Mouse (Mus musculus) lung, postnatal 0 days (tissue): Measurements from ENCODE around the gene Thap3. TPM values are rescaled to one million over a fixed set of nuclear protein-coding genes. Genes with fewer than 3 reads are reported as not detected.

ENCODE experiments used
- ATAC-seq: fragments of 200-750 bp; cut with Nextera tagmentation; 2 replicates; pipeline ENCODE4 v1.8.0; 2017; ENCODE audit warnings: moderate library complexity
- DNase-seq: peaks from one replicate; pipeline ENCODE4 v3.0.0-alpha.2; 2016; ENCODE audit warnings: low spot score
- H3K27ac ChIP-seq: fragments of 300-500 bp; sonication (generic); 2 replicates; pipeline ENCODE4 v1.5.1; 2014; ENCODE audit warnings: antibody characterized with exemption, mild to moderate bottlenecking, low read length, mixed read lengths
- H3K27me3 ChIP-seq: fragments of 300-500 bp; sonication (generic); replicated peaks from 2 replicates; pipeline ENCODE4 v1.6.1; 2014; ENCODE audit warnings: low read length, mixed read lengths; ENCODE audit not compliant: insufficient read depth
- H3K36me3 ChIP-seq: fragments of 300-500 bp; sonication (generic); 2 replicates; pipeline ENCODE4 v1.6.1; 2014; ENCODE audit warnings: low read length, mixed read lengths; ENCODE audit not compliant: insufficient read depth
- H3K4me1 ChIP-seq: fragments of 300-500 bp; sonication (generic); 2 replicates; pipeline ENCODE4 v1.6.1; 2014; ENCODE audit warnings: antibody characterized with exemption, low read depth, low read length, mixed read lengths; ENCODE audit not compliant: insufficient read depth
- H3K4me2 ChIP-seq: fragments of 300-500 bp; sonication (generic); replicated peaks from 2 replicates; pipeline ENCODE4 v1.6.1; 2014; ENCODE audit warnings: low read depth, mild to moderate bottlenecking, low read length, moderate library complexity, mixed read lengths
- H3K4me3 ChIP-seq: fragments of 300-500 bp; sonication (generic); 2 replicates; pipeline ENCODE4 v1.5.1; 2014; ENCODE audit warnings: low read depth, low read length
- H3K9ac ChIP-seq: fragments of 300-500 bp; sonication (generic); replicated peaks from 2 replicates; pipeline ENCODE4 v1.6.1; 2014; ENCODE audit warnings: low read depth, mild to moderate bottlenecking
- H3K9me3 ChIP-seq: fragments of 300-500 bp; sonication (generic); 2 replicates; pipeline ENCODE4 v1.6.1; 2016; ENCODE audit warnings: low read length, mixed read lengths
- CTCF ChIP-seq: IDR thresholded peaks from 2 replicates; pipeline ENCODE4 v1.5.1; 2016; ENCODE audit warnings: antibody characterized with exemption, mild to moderate bottlenecking
- EP300 ChIP-seq: IDR thresholded peaks from 2 replicates; pipeline ENCODE4 v1.6.1; 2016; ENCODE audit warnings: antibody characterized with exemption, mild to moderate bottlenecking, control low read depth
- WGBS: fragments of 180-500 bp; shearing (Covaris S2); extraction: QIAGEN DNeasy Blood & Tissue Kit; methylation state at CpG from one replicate; pipeline ENCODE4 v1.1.7; 2014; 5-methylcytosine and 5-hydroxymethylcytosine counted together
- polyA plus RNA-seq: library from polyadenylated mRNA; unstranded; fragments of >200 nt; fragmentation: Nextera tagmentation; extraction: Ambion mirVana; gene quantifications from 2 replicates; pipeline ENCODE4 v1.2.1, GENCODE M21; 2015

Gene Thap3
- polyA plus RNA-seq, 1 experiment from 2014 or later, result 31.0 TPM

- H3K9me3 ChIP-seq, result no peaks in the 10 kb centered on the region
- WGBS, result 40% methylated on average over 6 of the region's 6 CpGs
- peaks cover 18% of the 10 kb centered on the region; the same call in 1 of the 2 replicates for H3K36me3 ChIP-seq
- no peak overlapping the region for H3K4me3 ChIP-seq
- H3K4me2 ChIP-seq, result no peak overlapping the region
- H3K9ac ChIP-seq, result no peak overlapping the region
- TF ChIP-seq EP300, result 0 out of 2 replicates have a peak, but pooled peaks have one; percentile 27
- TF ChIP-seq CTCF, result no peak
- peak; percentile 47 for DNase-seq
- no peak for ATAC-seq
- H3K27ac ChIP-seq, result no peak overlapping the region
- peaks cover 17% of the 10 kb centered on the region for H3K4me1 ChIP-seq
- no peaks in the 10 kb centered on the region for H3K27me3 ChIP-seq
Measured at GRCm38 (mm10) chr4:151993035-151993434, 4.2 kb upstream of the Thap3 start.

GRCm38 (mm10) chr4:151992091-151992490 lies 3.3 kb upstream of the Thap3 start:
- no peak overlapping the region for H3K27ac ChIP-seq
- H3K4me3 ChIP-seq, result no peak overlapping the region
- TF ChIP-seq EP300 (no peak), CTCF (no peak)
- peaks cover 18% of the 10 kb centered on the region; the same call in 1 of the 2 replicates for H3K36me3 ChIP-seq
- DNase-seq, result no peak
- no peak overlapping the region for H3K9ac ChIP-seq
- no peak overlapping the region for H3K4me2 ChIP-seq
- H3K4me1 ChIP-seq, result peaks cover 11% of the 10 kb centered on the region
- ATAC-seq, result no peak
- 80% methylated on average over 9 of the region's 9 CpGs for WGBS
- no peaks in the 10 kb centered on the region for H3K27me3 ChIP-seq
- H3K9me3 ChIP-seq, result no peaks in the 10 kb centered on the region

GRCm38 (mm10) chr4:151989110-151989488 lies 302 bp upstream of the Thap3 start:
- H3K4me2 ChIP-seq, result peak overlapping the region; percentile 81
- H3K4me1 ChIP-seq, result peaks cover 11% of the 10 kb centered on the region
- H3K9me3 ChIP-seq, result no peaks in the 10 kb centered on the region
- DNase-seq (no peak), ATAC-seq (no peak)
- no peak for TF ChIP-seq CTCF
- no peak for TF ChIP-seq EP300
- peak overlapping the region; percentile 78; the same call in 1 of the 2 replicates for H3K9ac ChIP-seq
- peaks cover 18% of the 10 kb centered on the region; the same call in 1 of the 2 replicates for H3K36me3 ChIP-seq
- H3K4me3 ChIP-seq, result peak overlapping the region; percentile 85
- peak overlapping the region; percentile 76; the same call in 1 of the 2 replicates for H3K27ac ChIP-seq
- 27% methylated on average over 6 of the region's 6 CpGs for WGBS
- H3K27me3 ChIP-seq, result no peaks in the 10 kb centered on the region

GRCm38 (mm10) chr4:151988014-151988341 lies 819 bp downstream of the Thap3 start:
- Histone ChIP-seq H3K27ac (peak overlapping the region; percentile 76; the same call in 1 of the 2 replicates), H3K9me3 (no peaks in the 10 kb centered on the region), H3K4me2 (peak overlapping the region; percentile 81), H3K27me3 (no peaks in the 10 kb centered on the region), H3K9ac (peak overlapping the region; percentile 78), H3K36me3 (peaks cover 18% of the 10 kb centered on the region; the same call in 1 of the 2 replicates), H3K4me1 (peaks cover 7% of the 10 kb centered on the region), H3K4me3 (peak overlapping the region; percentile 85)
- no peak for TF ChIP-seq CTCF
- no peak for TF ChIP-seq EP300
- DNase-seq (peak; percentile 30), ATAC-seq (no peak)
- WGBS, result 20% methylated on average over 10 of the region's 10 CpGs

- Histone ChIP-seq H3K4me1 (peaks cover 7% of the 10 kb centered on the region), H3K27ac (no peak overlapping the region), H3K4me3 (no peak overlapping the region), H3K27me3 (no peaks in the 10 kb centered on the region), H3K4me2 (no peak overlapping the region), H3K9me3 (no peaks in the 10 kb centered on the region), H3K9ac (no peak overlapping the region), H3K36me3 (peaks cover 9% of the 10 kb centered on the region; the same call in 1 of the 2 replicates)
- no peak for TF ChIP-seq CTCF
- no peak for TF ChIP-seq EP300
- DNase-seq, result no peak
- no peak for ATAC-seq
- 61% methylated on average over 8 of the region's 8 CpGs for WGBS
Measured at GRCm38 (mm10) chr4:151986650-151987049, 2.1 kb downstream of the Thap3 start.

GRCm38 (mm10) chr4:151985886-151986285 lies 2.9 kb downstream of the Thap3 start:
- 0 out of 2 replicates have a peak, but pooled peaks cover 1% of the 10 kb centered on the region for H3K36me3 ChIP-seq
- H3K27ac ChIP-seq, result peak overlapping the region; percentile 40; the same call in 1 of the 2 replicates
- no peak overlapping the region for H3K4me2 ChIP-seq
- DNase-seq (peak; percentile 77), ATAC-seq (peak; percentile 76)
- 0 out of 2 replicates have a peak overlapping the region, but pooled peaks have one; percentile 12 for H3K9ac ChIP-seq
- peaks cover 7% of the 10 kb centered on the region for H3K4me1 ChIP-seq
- no peaks in the 10 kb centered on the region for H3K27me3 ChIP-seq
- H3K4me3 ChIP-seq, result no peak overlapping the region
- no peak for TF ChIP-seq EP300
- peak; percentile 44 for TF ChIP-seq CTCF
- 33% methylated on average over 10 of the region's 10 CpGs for WGBS
- H3K9me3 ChIP-seq, result no peaks in the 10 kb centered on the region

GRCm38 (mm10) chr4:151983560-151983959 lies 5.2 kb downstream of the Thap3 start:
- peaks cover 7% of the 10 kb centered on the region; the same call in 1 of the 2 replicates for H3K4me1 ChIP-seq
- no peaks in the 10 kb centered on the region for H3K27me3 ChIP-seq
- no peak overlapping the region for H3K4me2 ChIP-seq
- no peak for DNase-seq
- no peak overlapping the region for H3K9ac ChIP-seq
- H3K27ac ChIP-seq, result no peak overlapping the region
- 39% methylated on average over 8 of the region's 9 CpGs for WGBS
- TF ChIP-seq CTCF (no peak), EP300 (no peak)
- H3K4me3 ChIP-seq, result no peak overlapping the region
- no peaks in the 10 kb centered on the region for H3K36me3 ChIP-seq
- ATAC-seq, result no peak
- no peaks in the 10 kb centered on the region for H3K9me3 ChIP-seq
